Mouse (Mus musculus) ES-E14 (cell line): ENCODE data around the gene Slc6a17.

ENCODE experiments used
- CHD2 ChIP-seq: IDR thresholded peaks from 2 replicates; pipeline ENCODE4 v1.6.1; 2014; ENCODE audit warnings: mild to moderate bottlenecking, low read depth, low read length, inconsistent platforms
- HCFC1 ChIP-seq: IDR thresholded peaks from 2 replicates; pipeline ENCODE4 v1.6.1; 2012; ENCODE audit warnings: low read length, inconsistent platforms, borderline replicate concordance; ENCODE audit not compliant: insufficient read depth
- ZNF384 ChIP-seq: IDR thresholded peaks from 2 replicates; pipeline ENCODE4 v1.6.1; 2012; ENCODE audit warnings: low read depth, low read length, inconsistent platforms

- TF ChIP-seq HCFC1 (no peak), CHD2 (no peak), ZNF384 (no peak)
These were observed 59.7 kb downstream of the Slc6a17 start for GRCm38 (mm10) chr3:107458104-107458503.
